In genomic region chr13:45854531-45854930, GRCm38 (mm10) we compare ENCODE assay signal across 21 mouse cellular contexts.
DNase-seq lines count a peak whose midpoint lies in the region; ATAC-seq and TF ChIP-seq lines count a peak whose summit lies in the region.
"Had no signal": no experiment of that assay in that cellular context is flagged by ENCODE, and none has a peak within 500 bp of the region (broad histone marks: within the 10 kb centered on the region; RNA-seq: fewer than 3 reads in every experiment).

No protein-coding gene starts in this region.

- TF ChIP-seq POLR2A in CH12.LX (IDR thresholded peaks at IDR 0.05; ENCODE audit: low read depth, low read length): no peak

- in situ Hi-C loops in CH12.LX (cut with MboI; ENCODE audit: low pct_ligation_motif_present, low pct_unique_long_range_greater_than_20kb, low sequenced_read_pairs): no loop called here

- H3K27ac ChIP-seq in midbrain, embryonic 11.5 days (ENCODE audit: low read depth, low read length): no peak overlapping the region
- no peak overlapping the region for H3K27ac ChIP-seq in midbrain, postnatal 0 days (ENCODE audit: low read depth, low read length)
- peak overlapping the region; percentile 64 for H3K27ac ChIP-seq in CH12.LX (ENCODE audit: insufficient read depth, low read depth)

- H3K36me3 ChIP-seq in midbrain, embryonic 11.5 days (ENCODE audit: control insufficient read depth, insufficient read depth, low read length): no peaks in the 10 kb centered on the region
- no peaks in the 10 kb centered on the region for H3K36me3 ChIP-seq in midbrain, postnatal 0 days (ENCODE audit: insufficient read depth, low read length)
- H3K36me3 ChIP-seq in CH12.LX (replicated peaks in 1 of 2; ENCODE audit: control insufficient read depth in 1 of 2, insufficient read depth in 1 of 2, low read length in 1 of 2): peaks cover 17 to 41% of the 10 kb centered on the region in 2 experiments

- 75% methylated on average over 5 of the region's 5 CpGs for WGBS in midbrain, embryonic 11.5 days
- 73% methylated on average over 5 of the region's 5 CpGs for WGBS in midbrain, postnatal 0 days

- no peak for TF ChIP-seq CTCF in midbrain, postnatal 0 days (IDR thresholded peaks at IDR 0.05)
- no peak for TF ChIP-seq CTCF in CH12.LX (conservative IDR thresholded peaks at IDR 0.05 in 1 of 2, IDR thresholded peaks at IDR 0.05 in 1 of 2; ENCODE audit: low read depth in 2 of 2, low read length in 2 of 2)

- no peak for ATAC-seq in midbrain, embryonic 11.5 days (ENCODE audit: low FRiP score)
- ATAC-seq in midbrain, postnatal 0 days (ENCODE audit: low FRiP score): no peak
- ATAC-seq: activated CD4-positive, CD25-positive, alpha-beta regulatory T cell, adult 4 months; CD4-positive, CD25-positive, alpha-beta regulatory T cell, adult 4 months; Patski had no signal

- H3K9me3 ChIP-seq in midbrain, embryonic 11.5 days (ENCODE audit: control insufficient read depth, low read length): no peaks in the 10 kb centered on the region
- no peaks in the 10 kb centered on the region for H3K9me3 ChIP-seq in midbrain, postnatal 0 days (ENCODE audit: low read length)
- H3K9me3 ChIP-seq in CH12.LX (replicated peaks; ENCODE audit: low read length): no peaks in the 10 kb centered on the region
- H3K9me3 ChIP-seq: G1E had no signal

- TF ChIP-seq RAD21 in CH12.LX (IDR thresholded peaks at IDR 0.05; ENCODE audit: low read depth, low read length): no peak

- TF ChIP-seq EP300 in CH12.LX (IDR thresholded peaks at IDR 0.05; ENCODE audit: low read length): no peak

- dilution Hi-C loops in CH12.LX (cut with MboI; ENCODE audit: extremely low pct_ligation_motif_present, extremely low pct_unique_long_range_greater_than_20kb, low sequenced_read_pairs): no loop called here

- H3K4me1 ChIP-seq in midbrain, embryonic 11.5 days (ENCODE audit: control insufficient read depth, insufficient read depth, low read length): no peaks in the 10 kb centered on the region
- H3K4me1 ChIP-seq in midbrain, postnatal 0 days (ENCODE audit: insufficient read depth, low read length): no peaks in the 10 kb centered on the region
- peaks cover 33 to 88% of the 10 kb centered on the region in 2 experiments for H3K4me1 ChIP-seq in CH12.LX (ENCODE audit: control insufficient read depth in 1 of 2, insufficient read depth in 2 of 2)

- peak; percentile 83 for DNase-seq in midbrain, embryonic 11.5 days (ENCODE audit: low spot score, missing footprints)
- no peak for DNase-seq in midbrain, postnatal 0 days (ENCODE audit: low spot score)
- no peak for DNase-seq in CH12.LX (ENCODE audit: extremely low read depth)
- peak; percentile 72 for DNase-seq in induced T-regulatory cell, adult 2 months (ENCODE audit: low read depth)
- DNase-seq in layer of hippocampus, postnatal 25 days (ENCODE audit: extremely low spot score in 1 of 2, low spot score in 1 of 2): no peak
- DNase-seq in kidney, adult 9 months: no peak
- DNase-seq: adrenal gland, adult 2 months; adrenal gland, adult 8-10 months; adrenal gland, postnatal 10 days; adrenal gland, postnatal 14 days; adrenal gland, postnatal 25 days; adrenal gland, postnatal 36 days; B cell, adult 2 months; cerebellum, adult 11 months; cerebellum, adult 11-12 months; cerebellum, adult 18-20 months; cerebellum, adult 2 months had no signal

- no peak overlapping the region for H3K4me2 ChIP-seq in midbrain, embryonic 11.5 days
- H3K4me2 ChIP-seq in midbrain, postnatal 0 days (ENCODE audit: low read depth, low read length, poor library complexity, severe bottlenecking): no peak overlapping the region
- H3K4me2 ChIP-seq in CH12.LX (ENCODE audit: insufficient read depth, low read depth, poor library complexity, severe bottlenecking): peak overlapping the region; percentile 82

- H3K9ac ChIP-seq in midbrain, embryonic 11.5 days (ENCODE audit: low read length): no peak overlapping the region
- H3K9ac ChIP-seq in midbrain, postnatal 0 days (replicated peaks; ENCODE audit: low read length, poor library complexity, severe bottlenecking): no peak overlapping the region
- H3K9ac ChIP-seq in CH12.LX (ENCODE audit: insufficient read depth, low read depth): peak overlapping the region; percentile 32; the same call in 1 of the 2 replicates

- H3K27me3 ChIP-seq in midbrain, embryonic 11.5 days (ENCODE audit: control insufficient read depth, insufficient read depth, low read length): peaks cover 15% of the 10 kb centered on the region
- no peaks in the 10 kb centered on the region for H3K27me3 ChIP-seq in midbrain, postnatal 0 days (ENCODE audit: insufficient read depth, low read length)
- no peaks in the 10 kb centered on the region for H3K27me3 ChIP-seq in CH12.LX (replicated peaks)
- H3K27me3 ChIP-seq: Patski had no signal

- H3K4me3 ChIP-seq in midbrain, embryonic 11.5 days (ENCODE audit: low read depth, low read length): no peak overlapping the region
- no peak overlapping the region for H3K4me3 ChIP-seq in midbrain, postnatal 0 days (ENCODE audit: low read depth, low read length)
- H3K4me3 ChIP-seq in CH12.LX (replicated peaks in 1 of 3; ENCODE audit: low read depth in 2 of 3, low read length in 2 of 3, poor library complexity in 1 of 3): no peak overlapping the region

- H3K79me2 ChIP-seq in CH12.LX (replicated peaks; ENCODE audit: control insufficient read depth, extremely low read depth, insufficient read depth, poor library complexity, severe bottlenecking): peaks cover 68% of the 10 kb centered on the region

TF ChIP-seq in CH12.LX, 34 proteins besides CTCF, POLR2A, EP300 and RAD21:
- TF ChIP-seq USF1 (IDR thresholded peaks at IDR 0.05; ENCODE audit: low read depth, low read length) (no peak), IRF4 (IDR thresholded peaks at IDR 0.05; ENCODE audit: low read depth, low read length) (no peak), MYC (IDR thresholded peaks at IDR 0.05; ENCODE audit: low read depth, low read length) (no peak)

Comparison
In these comparisons a context has a peak if more than half of its experiments do, and no peak if none do; other contexts are left out.
1. DNase-seq: peak in midbrain, embryonic 11.5 days (single experiment) and induced T-regulatory cell, adult 2 months (single experiment); none in midbrain, postnatal 0 days (single experiment), CH12.LX (single experiment), layer of hippocampus, postnatal 25 days (0 of 2) and kidney, adult 9 months (single experiment).